Mouse (Mus musculus): ENCODE data around the gene Impdh1. TPM values are rescaled to one million over a fixed set of nuclear protein-coding genes. Genes with fewer than 3 reads are reported as not detected.

The Impdh1 gene
- polyA plus RNA-seq, 1 experiment = 15.6 TPM

DNA sequence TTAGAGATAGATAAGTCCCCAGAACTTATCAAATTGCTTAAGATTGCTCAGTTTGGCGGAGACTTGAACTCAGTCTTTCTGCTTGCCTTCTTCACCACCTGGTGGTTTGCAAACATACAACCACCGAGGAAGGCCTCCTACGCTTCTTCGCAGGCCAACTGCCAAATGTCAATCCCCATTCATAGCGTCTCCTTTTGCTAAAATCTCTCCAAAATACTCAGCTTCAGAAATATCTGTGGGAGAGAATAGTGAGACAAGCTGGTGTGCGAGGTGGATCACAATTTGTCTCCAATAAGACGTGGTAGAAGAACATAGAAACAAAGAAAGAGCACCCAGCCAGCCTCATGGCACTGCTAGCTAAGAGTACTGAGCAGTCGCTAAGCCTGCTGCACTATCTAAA, 36.3 kb downstream of the Impdh1 start:
- H3K27me3 ChIP-seq (ENCODE audit: control insufficient read depth, insufficient read depth, low read length) = peaks cover 13% of the 10 kb centered on the region
- no peak overlapping the region for H3K27ac ChIP-seq (ENCODE audit: insufficient read depth, low read depth, low read length)
- no peak overlapping the region for H3K4me3 ChIP-seq (ENCODE audit: low read depth, low read length)
- no peak for TF ChIP-seq POLR2A (IDR thresholded peaks at IDR 0.05; ENCODE audit: low read depth, low read length)
- TF ChIP-seq CTCF (IDR thresholded peaks at IDR 0.05; ENCODE audit: extremely low read depth, insufficient read length, insufficient replicate concordance, low read depth, low read length) = no peak
- no peaks in the 10 kb centered on the region for H3K36me3 ChIP-seq (ENCODE audit: control insufficient read depth, insufficient read depth, low read length)
- H3K4me1 ChIP-seq (ENCODE audit: control insufficient read depth, insufficient read depth, insufficient read length, low read length) = peaks cover 3% of the 10 kb centered on the region
- WGBS = 54% methylated on average over 8 of the region's 8 CpGs

DNA sequence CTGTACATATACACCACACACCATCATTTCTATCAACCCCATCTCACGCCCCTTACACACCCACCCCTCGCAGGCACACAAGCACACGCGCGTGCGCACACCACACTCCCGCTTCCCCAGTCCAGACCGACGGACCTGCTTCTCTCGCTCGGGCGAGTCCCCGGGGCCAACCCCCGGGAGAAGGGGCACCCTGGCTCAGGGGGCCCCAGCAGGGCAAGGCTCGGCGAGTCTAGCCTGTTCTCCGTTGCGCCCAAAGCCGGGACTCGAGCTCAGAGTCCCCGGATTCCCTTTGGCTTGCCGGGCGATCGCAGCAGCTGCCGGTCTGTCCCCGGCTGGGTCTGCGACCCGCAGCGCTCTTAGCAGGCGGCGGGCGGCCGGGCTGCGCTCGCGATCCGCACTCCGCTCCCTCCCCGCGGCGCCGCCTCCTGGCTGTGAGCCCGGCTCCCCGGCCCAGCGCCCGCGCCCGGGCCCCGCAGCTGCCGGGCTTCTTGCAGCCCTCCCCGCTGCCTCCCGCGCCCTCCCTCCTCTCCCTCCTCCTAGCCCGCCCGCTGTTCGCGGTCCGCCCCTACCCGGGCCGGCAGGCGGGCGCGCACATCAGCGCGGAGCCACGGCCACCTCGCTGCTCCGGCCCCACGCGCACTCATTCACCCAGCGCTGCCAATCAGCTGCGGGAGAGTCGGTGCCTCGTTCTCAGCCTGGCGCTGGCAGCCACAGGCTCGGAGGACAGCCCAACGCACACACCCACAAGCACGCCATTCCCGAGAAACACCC, 37.1 kb downstream of the Impdh1 start, which contains the start of gene Prrt4:
Gene Prrt4, minus strand, starts transcription at position 697 of the 771 bp plus-strand sequence.
- no peaks in the 10 kb centered on the region for H3K36me3 ChIP-seq (ENCODE audit: control insufficient read depth, insufficient read depth, low read length)
- peak within 1 kb of the TSS; percentile 53 for H3K4me3 ChIP-seq (ENCODE audit: low read depth, low read length)
- 2% methylated on average over 77 of the region's 79 CpGs for WGBS
- H3K27me3 ChIP-seq (ENCODE audit: control insufficient read depth, insufficient read depth, low read length) = peaks cover 19% of the 10 kb centered on the region
- TF ChIP-seq CTCF (IDR thresholded peaks at IDR 0.05; ENCODE audit: extremely low read depth, insufficient read length, insufficient replicate concordance, low read depth, low read length) = no peak
- TF ChIP-seq POLR2A (IDR thresholded peaks at IDR 0.05; ENCODE audit: low read depth, low read length) = no peak
- H3K4me1 ChIP-seq (ENCODE audit: control insufficient read depth, insufficient read depth, insufficient read length, low read length) = peaks cover 3% of the 10 kb centered on the region
- no peak within 1 kb of the TSS for H3K27ac ChIP-seq (ENCODE audit: insufficient read depth, low read depth, low read length)

DNA sequence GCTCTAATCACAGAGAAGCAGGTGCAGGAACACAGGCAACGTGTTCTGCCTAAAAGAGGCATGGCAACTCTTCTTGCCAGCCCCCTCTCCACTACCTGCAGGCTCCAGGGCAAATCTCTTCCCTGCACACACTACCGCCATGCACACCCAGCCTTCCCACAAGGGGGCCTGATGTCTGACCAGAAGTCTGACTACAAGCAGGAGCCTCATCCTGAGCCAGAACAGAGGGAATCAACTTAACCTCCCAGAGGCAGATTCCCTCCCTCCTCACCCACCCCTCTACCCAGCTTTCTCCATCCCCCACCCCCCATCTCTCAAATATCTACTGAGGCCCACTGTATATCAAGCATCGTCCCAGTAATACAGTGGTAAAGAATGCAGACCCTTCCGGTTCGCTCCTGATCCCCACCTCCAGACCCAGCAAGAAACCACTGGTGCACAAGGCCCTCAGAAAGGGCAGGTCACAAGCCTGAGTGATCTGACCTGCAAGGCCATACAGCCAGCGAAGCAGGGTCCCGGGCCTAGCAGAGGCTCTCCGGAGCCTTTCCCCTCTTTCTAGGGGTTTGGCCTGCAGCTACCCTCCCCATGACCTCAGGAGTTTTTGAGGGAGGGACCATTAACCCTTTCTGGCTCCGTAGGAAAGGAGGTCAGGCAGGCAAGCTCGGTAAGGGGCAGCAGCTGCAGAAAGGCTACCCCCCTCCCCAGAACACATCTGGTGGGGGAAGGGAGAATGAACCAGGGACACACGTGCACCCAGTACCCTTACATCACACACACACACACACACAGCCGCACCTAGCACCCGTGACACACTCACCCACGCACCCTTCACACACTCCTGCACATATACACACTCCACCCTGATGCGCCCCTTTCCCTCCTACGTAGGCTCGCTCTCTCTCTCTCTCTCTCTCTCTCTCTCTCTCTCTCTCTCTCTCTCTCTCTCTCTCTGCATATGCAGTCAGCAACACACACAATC, 38.0 kb downstream of the Impdh1 start:
- TF ChIP-seq POLR2A (IDR thresholded peaks at IDR 0.05; ENCODE audit: low read depth, low read length) (no peak), CTCF (IDR thresholded peaks at IDR 0.05; ENCODE audit: extremely low read depth, insufficient read length, insufficient replicate concordance, low read depth, low read length) (no peak)
- H3K4me1 ChIP-seq (ENCODE audit: control insufficient read depth, insufficient read depth, insufficient read length, low read length) = peaks cover 3% of the 10 kb centered on the region
- H3K27me3 ChIP-seq (ENCODE audit: control insufficient read depth, insufficient read depth, low read length) = peaks cover 23% of the 10 kb centered on the region
- WGBS = 59% methylated on average over 17 of the region's 17 CpGs
- no peak overlapping the region for H3K4me3 ChIP-seq (ENCODE audit: low read depth, low read length)
- H3K27ac ChIP-seq (ENCODE audit: insufficient read depth, low read depth, low read length) = no peak overlapping the region
- no peaks in the 10 kb centered on the region for H3K36me3 ChIP-seq (ENCODE audit: control insufficient read depth, insufficient read depth, low read length)

GRCm38 (mm10) chr6:29175113-29175512, 41.1 kb downstream of the Impdh1 start:
- Histone ChIP-seq H3K4me3 (ENCODE audit: low read depth, low read length) (no peak overlapping the region), H3K4me1 (ENCODE audit: control insufficient read depth, insufficient read depth, insufficient read length, low read length) (peaks cover 7% of the 10 kb centered on the region), H3K27me3 (ENCODE audit: control insufficient read depth, insufficient read depth, low read length) (peaks cover 22% of the 10 kb centered on the region), H3K36me3 (ENCODE audit: control insufficient read depth, insufficient read depth, low read length) (no peaks in the 10 kb centered on the region), H3K27ac (ENCODE audit: insufficient read depth, low read depth, low read length) (no peak overlapping the region)
- WGBS = 86% methylated on average over 3 of the region's 3 CpGs
- TF ChIP-seq POLR2A (IDR thresholded peaks at IDR 0.05; ENCODE audit: low read depth, low read length) = no peak
- no peak for TF ChIP-seq CTCF (IDR thresholded peaks at IDR 0.05; ENCODE audit: extremely low read depth, insufficient read length, insufficient replicate concordance, low read depth, low read length)

DNA sequence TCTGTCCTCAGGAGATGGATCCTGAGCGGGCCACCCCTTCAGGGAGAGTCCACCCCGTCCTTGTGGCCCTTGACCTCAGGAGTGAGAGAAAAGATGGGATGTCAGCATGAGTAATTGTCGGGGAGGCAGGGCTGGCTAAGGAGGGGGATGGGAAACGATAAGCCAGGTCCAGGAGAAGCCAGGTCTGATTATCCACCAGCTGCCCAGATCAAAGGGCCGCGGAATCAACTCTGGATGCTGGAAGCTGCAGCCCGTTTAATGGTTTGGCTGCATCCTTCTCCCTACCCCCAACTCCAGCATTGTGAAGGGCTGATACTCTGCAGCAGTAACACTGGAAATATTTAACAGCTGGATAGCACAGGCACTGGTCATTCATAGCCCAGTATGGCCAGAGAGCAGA, 41.8 kb downstream of the Impdh1 start:
- no peak overlapping the region for H3K4me3 ChIP-seq (ENCODE audit: low read depth, low read length)
- H3K27ac ChIP-seq (ENCODE audit: insufficient read depth, low read depth, low read length) = no peak overlapping the region
- no peaks in the 10 kb centered on the region for H3K36me3 ChIP-seq (ENCODE audit: control insufficient read depth, insufficient read depth, low read length)
- WGBS = 31% methylated on average over 7 of the region's 7 CpGs
- peaks cover 6% of the 10 kb centered on the region for H3K4me1 ChIP-seq (ENCODE audit: control insufficient read depth, insufficient read depth, insufficient read length, low read length)
- peaks cover 21% of the 10 kb centered on the region for H3K27me3 ChIP-seq (ENCODE audit: control insufficient read depth, insufficient read depth, low read length)
- TF ChIP-seq CTCF (IDR thresholded peaks at IDR 0.05; ENCODE audit: extremely low read depth, insufficient read length, insufficient replicate concordance, low read depth, low read length) (no peak), POLR2A (IDR thresholded peaks at IDR 0.05; ENCODE audit: low read depth, low read length) (no peak)

- Histone ChIP-seq H3K27me3 (ENCODE audit: control insufficient read depth, insufficient read depth, low read length) (peaks cover 16% of the 10 kb centered on the region), H3K4me1 (ENCODE audit: control insufficient read depth, insufficient read depth, insufficient read length, low read length) (peaks cover 4% of the 10 kb centered on the region), H3K4me3 (ENCODE audit: low read depth, low read length) (peak overlapping the region; percentile 70), H3K27ac (ENCODE audit: insufficient read depth, low read depth, low read length) (no peak overlapping the region), H3K36me3 (ENCODE audit: control insufficient read depth, insufficient read depth, low read length) (no peaks in the 10 kb centered on the region)
- 1% methylated on average over 40 of the region's 40 CpGs for WGBS
- TF ChIP-seq POLR2A (IDR thresholded peaks at IDR 0.05; ENCODE audit: low read depth, low read length) (no peak), CTCF (IDR thresholded peaks at IDR 0.05; ENCODE audit: extremely low read depth, insufficient read length, insufficient replicate concordance, low read depth, low read length) (peak; percentile 80)
Measured at GRCm38 (mm10) chr6:29170952-29171388, 45.2 kb downstream of the Impdh1 start.

Data from small intestine, adult 2 months (tissue).